Mouse (Mus musculus) midbrain, embryonic 15.5 days (tissue): ENCODE measurements at regions not wholly inside any gene's neighbourhood (a gene's known extent, or its start where the extent isn't known, plus 50 kb on each side); places are given as distances from the start of the nearest gene placed in this dataset.
"Not testable (repeated sequence)": the region's sequence is repeated elsewhere in the genome, so short reads cannot be mapped to it uniquely, and the experiment has no call there.

Source experiments
- ATAC-seq: fragments of 200-750 bp; cut with Nextera tagmentation; replicated peaks from 2 replicates; pipeline ENCODE4 v1.8.0; 2017; ENCODE audit warnings: moderate TSS enrichment
- H3K27ac ChIP-seq: fragments of 300-500 bp; sonication (generic); 2 replicates; pipeline ENCODE4 v1.5.1; 2015; ENCODE audit warnings: mild to moderate bottlenecking, inconsistent platforms
- H3K27me3 ChIP-seq: fragments of 300-500 bp; sonication (generic); replicated peaks from 2 replicates; pipeline ENCODE4 v1.6.1; 2015; ENCODE audit warnings: inconsistent platforms
- H3K36me3 ChIP-seq: fragments of 300-500 bp; sonication (generic); replicated peaks from 2 replicates; pipeline ENCODE4 v1.6.1; 2015; ENCODE audit warnings: inconsistent platforms
- H3K4me1 ChIP-seq: fragments of 300-500 bp; sonication (generic); 2 replicates; pipeline ENCODE4 v1.6.1; 2015; ENCODE audit warnings: inconsistent platforms
- H3K4me2 ChIP-seq: fragments of 300-500 bp; sonication (generic); 2 replicates; pipeline ENCODE4 v1.6.1; 2015; ENCODE audit warnings: inconsistent platforms, mild to moderate bottlenecking, moderate library complexity
- H3K4me3 ChIP-seq: fragments of 300-500 bp; sonication (generic); 2 replicates; pipeline ENCODE4 v1.5.1; 2015; ENCODE audit warnings: mild to moderate bottlenecking, inconsistent platforms
- H3K9ac ChIP-seq: fragments of 300-500 bp; sonication (generic); 2 replicates; pipeline ENCODE4 v1.6.1; 2015; ENCODE audit warnings: mild to moderate bottlenecking, inconsistent platforms
- H3K9me3 ChIP-seq: fragments of 300-500 bp; sonication (generic); 2 replicates; pipeline ENCODE4 v1.6.1; 2016; ENCODE audit warnings: inconsistent platforms
- WGBS: fragments of 180-500 bp; shearing (Covaris S2); methylation state at CpG from one replicate; pipeline ENCODE4 v1.1.7; 2015; ENCODE audit warnings: mixed read lengths; 5-methylcytosine and 5-hydroxymethylcytosine counted together

DNA sequence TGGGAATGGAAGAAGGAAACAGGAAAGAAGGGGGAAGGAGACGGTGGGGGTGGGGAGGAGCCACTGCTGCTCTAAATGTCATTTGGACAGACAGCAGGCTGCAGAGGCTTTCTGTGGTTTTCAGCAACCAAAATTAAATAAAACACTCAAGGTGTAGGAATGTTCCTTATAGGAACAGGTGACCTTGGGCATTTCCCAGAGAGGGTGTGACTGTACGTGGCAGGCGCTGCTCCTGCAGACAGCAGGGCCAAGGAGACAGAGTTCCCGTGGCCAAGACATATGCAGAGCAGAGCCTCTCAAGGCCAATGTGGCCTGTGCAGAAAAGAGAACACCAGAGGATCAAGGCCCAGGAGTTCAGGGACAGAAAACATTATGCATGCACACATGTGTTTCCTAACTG, 175.9 kb upstream of the Afdn start:
- no peak overlapping the region for H3K4me3 ChIP-seq
- H3K27ac ChIP-seq, result 0 out of 2 replicates have a peak overlapping the region, but pooled peaks have one; percentile 0
- no peak overlapping the region for H3K9ac ChIP-seq
- H3K36me3 ChIP-seq, result no peaks in the 10 kb centered on the region
- no peaks in the 10 kb centered on the region for H3K9me3 ChIP-seq
- no peaks in the 10 kb centered on the region for H3K27me3 ChIP-seq
- ATAC-seq, result no peak
- 60% methylated on average over 4 of the region's 4 CpGs for WGBS
- H3K4me2 ChIP-seq, result no peak overlapping the region
- peaks cover 5% of the 10 kb centered on the region; the same call in 1 of the 2 replicates for H3K4me1 ChIP-seq

DNA sequence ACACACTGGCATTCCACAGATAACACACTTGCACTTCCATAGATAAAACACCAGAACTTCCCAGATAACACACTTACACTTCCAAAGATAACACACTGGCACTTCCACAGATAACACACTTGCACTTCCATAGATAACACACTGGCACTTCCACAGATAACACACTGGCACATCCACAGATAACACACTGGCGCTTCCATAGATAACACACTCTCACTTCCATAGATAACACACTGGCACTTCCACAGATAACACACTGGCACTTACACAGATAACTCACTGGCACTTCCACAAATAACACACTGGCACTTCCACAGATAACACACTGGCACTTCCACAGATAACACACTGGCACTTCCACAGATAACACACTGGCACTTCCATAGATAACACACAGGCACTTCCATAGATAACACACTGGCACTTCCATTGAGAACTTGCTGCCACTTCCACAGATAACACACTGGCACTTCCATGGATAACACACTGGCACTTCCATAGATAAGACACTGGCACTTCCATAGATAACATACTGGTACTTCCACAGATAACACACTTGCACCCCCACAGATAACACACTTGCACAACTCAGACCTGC, 170.0 kb upstream of the Afdn start:
- not testable (repeated sequence) for H3K4me1 ChIP-seq, ATAC-seq, H3K9ac ChIP-seq, H3K4me3 ChIP-seq, H3K4me2 ChIP-seq, H3K9me3 ChIP-seq, H3K27me3 ChIP-seq, H3K36me3 ChIP-seq, H3K27ac ChIP-seq
- WGBS, result 82% methylated on average over 1 of the region's 1 CpGs
